Mouse (Mus musculus): ENCODE measurements around the gene Tmem234. TPM values are rescaled to one million over a fixed set of nuclear protein-coding genes. Genes with fewer than 3 reads are reported as not detected.

The Tmem234 gene
- polyA plus RNA-seq, 1 experiment from 2014 or later: 195 TPM

DNA sequence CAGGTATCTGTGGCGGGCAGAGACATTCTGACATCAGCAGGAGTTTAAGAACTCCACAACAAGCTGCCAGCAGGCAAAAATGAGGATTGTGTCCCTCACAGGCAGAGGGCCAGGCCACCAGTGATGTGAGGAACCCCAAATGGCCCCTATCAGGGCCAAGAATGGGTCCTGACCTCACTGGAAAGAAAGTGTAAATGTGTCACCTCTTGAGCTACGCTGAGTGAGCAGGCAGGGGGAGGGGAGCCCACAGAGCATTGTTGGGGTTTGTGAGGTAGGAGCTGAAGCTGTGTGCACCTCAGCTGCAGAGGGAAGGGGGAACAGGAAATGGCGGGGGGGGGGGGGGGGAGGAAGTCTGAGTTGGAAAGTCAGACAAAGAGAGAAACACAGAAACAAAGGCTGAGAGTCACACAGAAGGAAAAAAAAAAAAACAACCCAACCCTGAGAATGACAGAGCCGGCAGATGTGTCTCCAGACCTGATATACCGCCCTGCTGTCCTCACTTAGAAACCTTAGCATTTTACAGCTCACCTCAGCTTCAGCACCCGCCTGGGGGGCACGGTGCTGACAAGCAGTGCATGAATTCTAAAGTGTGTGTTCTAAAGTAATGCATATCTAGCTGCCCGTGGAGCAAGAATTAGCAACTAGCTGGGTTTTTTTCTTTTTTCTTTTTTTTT, 25.2 kb upstream of the Tmem234 start:
- ATAC-seq (ENCODE audit: low FRiP score) (no peak), DNase-seq (ENCODE audit: low spot score) (no peak)
- Histone ChIP-seq H3K4me3 (ENCODE audit: low read depth, low read length) (no peak overlapping the region), H3K27me3 (ENCODE audit: control insufficient read depth, insufficient read depth, low read length) (no peaks in the 10 kb centered on the region), H3K4me2 (replicated peaks; ENCODE audit: low read depth, low read length) (no peak overlapping the region), H3K27ac (ENCODE audit: low read depth, low read length) (no peak overlapping the region), H3K36me3 (ENCODE audit: control insufficient read depth, insufficient read depth, low read length) (no peaks in the 10 kb centered on the region), H3K4me1 (replicated peaks; ENCODE audit: control insufficient read depth, insufficient read depth, low read length) (0 out of 2 replicates have a peak, but pooled peaks cover 2% of the 10 kb centered on the region), H3K9me3 (ENCODE audit: control insufficient read depth, low read length) (no peaks in the 10 kb centered on the region), H3K9ac (ENCODE audit: low read depth, low read length) (no peak overlapping the region)
- WGBS: 59% methylated on average over 7 of the region's 8 CpGs

DNA sequence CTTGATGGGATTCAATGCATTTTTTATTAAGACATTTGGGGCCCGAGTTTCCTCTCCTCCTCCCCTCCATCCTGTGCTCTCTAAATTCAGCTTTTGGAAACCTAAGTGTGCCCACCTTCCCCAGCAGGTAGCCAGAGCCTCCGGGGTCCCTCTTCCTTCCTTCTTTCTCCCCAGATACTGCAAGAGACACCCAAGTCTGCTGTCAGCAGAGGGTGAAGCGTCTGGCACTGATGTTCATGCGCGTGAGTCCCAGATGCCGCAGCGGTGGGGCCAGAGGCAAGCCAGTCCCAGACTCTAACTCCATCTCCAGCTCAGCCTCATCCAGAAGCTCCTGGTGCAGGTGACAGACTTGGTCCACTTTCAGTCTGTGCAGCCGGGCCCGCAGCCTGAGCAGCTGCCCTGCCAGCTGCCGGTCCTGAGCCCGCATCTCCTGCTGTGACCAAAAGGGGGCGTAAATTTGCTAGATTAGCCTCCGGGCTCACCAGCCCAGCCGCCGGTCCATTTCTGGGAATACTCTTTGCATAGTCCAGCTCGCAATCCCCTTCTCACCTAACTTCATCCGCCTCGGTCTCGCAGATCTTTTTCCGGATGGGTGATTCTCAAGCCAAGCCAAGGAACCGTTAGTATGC, 23.5 kb upstream of the Tmem234 start:
- ATAC-seq (ENCODE audit: low FRiP score): no peak
- Histone ChIP-seq H3K9ac (ENCODE audit: low read depth, low read length) (0 out of 2 replicates have a peak overlapping the region, but pooled peaks have one; percentile 19), H3K27me3 (ENCODE audit: control insufficient read depth, insufficient read depth, low read length) (no peaks in the 10 kb centered on the region), H3K4me1 (replicated peaks; ENCODE audit: control insufficient read depth, insufficient read depth, low read length) (0 out of 2 replicates have a peak, but pooled peaks cover 2% of the 10 kb centered on the region), H3K4me3 (ENCODE audit: low read depth, low read length) (no peak overlapping the region), H3K4me2 (replicated peaks; ENCODE audit: low read depth, low read length) (no peak overlapping the region), H3K9me3 (ENCODE audit: control insufficient read depth, low read length) (no peaks in the 10 kb centered on the region), H3K27ac (ENCODE audit: low read depth, low read length) (no peak overlapping the region), H3K36me3 (ENCODE audit: control insufficient read depth, insufficient read depth, low read length) (no peaks in the 10 kb centered on the region)
- peak; percentile 78 for DNase-seq (ENCODE audit: low spot score)
- WGBS: 35% methylated on average over 21 of the region's 21 CpGs

DNA sequence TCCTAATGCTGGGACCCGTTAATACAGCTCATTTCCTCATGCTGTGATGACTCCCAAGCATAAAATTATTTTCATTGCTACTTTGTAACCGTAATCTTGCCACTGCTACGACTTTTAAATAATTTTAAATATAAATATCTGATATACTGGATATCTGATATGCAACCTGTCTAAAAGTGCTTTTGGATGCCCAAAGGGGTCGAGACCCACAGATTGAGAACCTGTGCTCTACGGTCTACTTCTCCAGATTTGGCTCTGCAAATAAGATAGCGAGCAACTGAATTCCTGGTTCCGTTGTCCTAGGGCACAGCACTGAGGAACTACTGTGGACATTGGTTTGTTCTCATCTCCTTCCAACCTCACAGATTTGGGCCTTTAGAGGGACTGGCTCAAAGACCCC, 22.8 kb upstream of the Tmem234 start:
- H3K27me3 ChIP-seq (ENCODE audit: control insufficient read depth, insufficient read depth, low read length): no peaks in the 10 kb centered on the region
- H3K4me3 ChIP-seq (ENCODE audit: low read depth, low read length): no peak overlapping the region
- H3K9me3 ChIP-seq (ENCODE audit: control insufficient read depth, low read length): no peaks in the 10 kb centered on the region
- H3K4me2 ChIP-seq (replicated peaks; ENCODE audit: low read depth, low read length): no peak overlapping the region
- ATAC-seq (ENCODE audit: low FRiP score): no peak
- no peak overlapping the region for H3K9ac ChIP-seq (ENCODE audit: low read depth, low read length)
- 0 out of 2 replicates have a peak, but pooled peaks cover 2% of the 10 kb centered on the region for H3K4me1 ChIP-seq (replicated peaks; ENCODE audit: control insufficient read depth, insufficient read depth, low read length)
- 83% methylated on average over 7 of the region's 7 CpGs for WGBS
- H3K27ac ChIP-seq (ENCODE audit: low read depth, low read length): no peak overlapping the region
- no peak for DNase-seq (ENCODE audit: low spot score)
- H3K36me3 ChIP-seq (ENCODE audit: control insufficient read depth, insufficient read depth, low read length): no peaks in the 10 kb centered on the region

DNA sequence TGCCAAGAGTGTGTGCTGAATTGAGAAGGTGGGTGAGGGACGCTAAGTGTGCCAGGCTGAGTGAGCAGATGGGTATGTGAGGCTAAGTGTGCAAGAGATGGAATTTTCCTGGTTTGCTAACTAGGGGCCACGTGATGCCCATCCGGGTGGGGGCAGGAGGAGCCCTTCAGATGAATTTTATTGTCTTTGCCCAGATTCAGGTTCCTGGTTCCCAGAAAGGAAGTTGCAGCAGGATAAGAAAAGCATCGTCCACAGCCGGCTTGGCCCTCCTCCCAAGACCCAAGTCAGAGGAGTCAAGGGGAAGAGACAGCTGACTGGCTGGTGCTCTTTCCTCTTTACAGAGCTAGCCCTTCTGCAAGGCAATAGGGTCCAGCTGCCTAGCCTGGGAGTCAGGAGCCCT, 22.0 kb upstream of the Tmem234 start, which contains the start of gene Fam167b:
Gene Fam167b, minus strand, starts transcription at position 84 of the 400 bp plus-strand sequence.
- H3K9me3 ChIP-seq (ENCODE audit: control insufficient read depth, low read length): no peaks in the 10 kb centered on the region
- no peaks in the 10 kb centered on the region for H3K36me3 ChIP-seq (ENCODE audit: control insufficient read depth, insufficient read depth, low read length)
- no peak within 1 kb of the TSS for H3K4me2 ChIP-seq (replicated peaks; ENCODE audit: low read depth, low read length)
- H3K4me3 ChIP-seq (ENCODE audit: low read depth, low read length): no peak within 1 kb of the TSS
- no peak within 1 kb of the TSS for H3K27ac ChIP-seq (ENCODE audit: low read depth, low read length)
- H3K4me1 ChIP-seq (replicated peaks; ENCODE audit: control insufficient read depth, insufficient read depth, low read length): 0 out of 2 replicates have a peak, but pooled peaks cover 2% of the 10 kb centered on the region
- no peaks in the 10 kb centered on the region for H3K27me3 ChIP-seq (ENCODE audit: control insufficient read depth, insufficient read depth, low read length)
- DNase-seq (ENCODE audit: low spot score): no peak
- 91% methylated on average over 5 of the region's 5 CpGs for WGBS
- ATAC-seq (ENCODE audit: low FRiP score): no peak
- H3K9ac ChIP-seq (ENCODE audit: low read depth, low read length): no peak within 1 kb of the TSS

DNA sequence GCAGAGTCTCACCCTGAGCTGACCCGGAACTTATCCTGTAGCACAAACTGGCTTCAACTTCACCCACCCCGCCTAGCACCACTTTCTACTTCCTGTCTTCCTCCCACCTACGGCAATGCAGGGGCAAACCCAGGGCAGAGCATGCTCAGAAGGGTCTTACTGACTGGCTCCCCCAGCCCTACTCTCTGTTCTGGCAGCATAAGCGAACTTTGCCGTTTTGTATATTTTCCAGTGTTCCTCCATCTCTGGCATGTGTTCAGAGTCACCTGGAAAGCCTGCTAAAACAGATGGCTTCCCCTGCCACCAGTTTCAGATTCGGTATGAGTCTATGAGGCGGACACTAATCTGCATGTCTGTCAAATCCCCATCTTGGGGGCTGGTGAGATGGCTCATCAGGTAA, 20.1 kb upstream of the Tmem234 start:
- H3K27ac ChIP-seq (ENCODE audit: low read depth, low read length): no peak overlapping the region
- DNase-seq (ENCODE audit: low spot score): no peak

DNA sequence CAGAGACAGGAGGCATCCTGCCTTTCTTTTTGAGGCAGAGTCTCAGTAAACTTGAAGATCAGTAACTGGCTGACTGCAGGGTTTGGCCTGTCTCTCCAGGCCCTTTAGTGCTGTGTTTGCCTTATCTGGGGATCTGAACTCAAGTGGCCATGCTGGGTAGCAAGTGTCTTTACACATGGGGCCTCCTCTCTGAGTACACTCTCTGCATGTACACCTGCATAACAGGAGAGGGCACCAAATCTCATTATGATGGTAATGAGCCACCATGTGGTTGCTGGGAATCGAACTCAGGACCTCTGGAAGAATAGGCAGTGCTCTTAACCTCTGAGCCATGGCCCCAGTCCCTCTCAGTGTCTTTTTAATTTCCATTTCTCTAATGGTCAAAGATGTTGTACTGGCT, 18.2 kb upstream of the Tmem234 start:
- ATAC-seq (ENCODE audit: low FRiP score) (no peak), DNase-seq (ENCODE audit: low spot score) (no peak)
- Histone ChIP-seq H3K4me1 (replicated peaks; ENCODE audit: control insufficient read depth, insufficient read depth, low read length) (no peaks in the 10 kb centered on the region), H3K4me2 (replicated peaks; ENCODE audit: low read depth, low read length) (no peak overlapping the region), H3K4me3 (ENCODE audit: low read depth, low read length) (no peak overlapping the region), H3K9ac (ENCODE audit: low read depth, low read length) (no peak overlapping the region), H3K27ac (ENCODE audit: low read depth, low read length) (no peak overlapping the region), H3K9me3 (ENCODE audit: control insufficient read depth, low read length) (no peaks in the 10 kb centered on the region), H3K36me3 (ENCODE audit: control insufficient read depth, insufficient read depth, low read length) (no peaks in the 10 kb centered on the region), H3K27me3 (ENCODE audit: control insufficient read depth, insufficient read depth, low read length) (no peaks in the 10 kb centered on the region)
- WGBS: 81% methylated on average over 1 of the region's 1 CpGs

More for the DNA sequence above, 20.1 kb upstream of the Tmem234 start:
- H3K27me3 ChIP-seq (ENCODE audit: control insufficient read depth, insufficient read depth, low read length): no peaks in the 10 kb centered on the region
- no peaks in the 10 kb centered on the region for H3K9me3 ChIP-seq (ENCODE audit: control insufficient read depth, low read length)
- ATAC-seq (ENCODE audit: low FRiP score): no peak
- H3K9ac ChIP-seq (ENCODE audit: low read depth, low read length): no peak overlapping the region
- no peak overlapping the region for H3K4me2 ChIP-seq (replicated peaks; ENCODE audit: low read depth, low read length)
- H3K36me3 ChIP-seq (ENCODE audit: control insufficient read depth, insufficient read depth, low read length): no peaks in the 10 kb centered on the region
- WGBS: 80% methylated on average over 7 of the region's 7 CpGs
- 0 out of 2 replicates have a peak, but pooled peaks cover 2% of the 10 kb centered on the region for H3K4me1 ChIP-seq (replicated peaks; ENCODE audit: control insufficient read depth, insufficient read depth, low read length)
- H3K4me3 ChIP-seq (ENCODE audit: low read depth, low read length): no peak overlapping the region

DNA sequence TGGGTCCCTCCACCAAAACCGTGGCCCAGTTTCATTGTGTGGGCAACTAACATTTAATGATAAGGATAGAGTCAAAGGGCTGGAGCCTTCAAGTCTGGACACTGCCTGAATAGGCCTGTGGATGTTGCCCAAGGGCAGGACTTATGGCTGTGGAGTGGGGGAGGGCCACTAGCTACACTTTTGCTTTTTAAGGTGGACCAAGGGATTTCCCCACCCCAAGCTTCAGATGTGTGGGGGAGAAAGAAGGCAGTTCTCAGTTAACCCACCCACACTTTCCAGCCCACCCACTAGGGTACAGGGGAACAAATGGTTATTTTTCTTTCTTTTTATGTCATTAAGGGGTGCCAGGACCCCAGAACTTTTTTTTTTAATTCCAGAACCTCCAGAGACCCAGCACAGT, 16.1 kb upstream of the Tmem234 start:
- Histone ChIP-seq H3K9ac (ENCODE audit: low read depth, low read length) (no peak overlapping the region), H3K27ac (ENCODE audit: low read depth, low read length) (no peak overlapping the region), H3K27me3 (ENCODE audit: control insufficient read depth, insufficient read depth, low read length) (no peaks in the 10 kb centered on the region), H3K4me2 (replicated peaks; ENCODE audit: low read depth, low read length) (peak overlapping the region; percentile 47), H3K9me3 (ENCODE audit: control insufficient read depth, low read length) (no peaks in the 10 kb centered on the region), H3K4me3 (ENCODE audit: low read depth, low read length) (no peak overlapping the region), H3K36me3 (ENCODE audit: control insufficient read depth, insufficient read depth, low read length) (no peaks in the 10 kb centered on the region), H3K4me1 (replicated peaks; ENCODE audit: control insufficient read depth, insufficient read depth, low read length) (no peaks in the 10 kb centered on the region)
- WGBS: 70% methylated on average over 1 of the region's 1 CpGs
- no peak for DNase-seq (ENCODE audit: low spot score)
- no peak for ATAC-seq (ENCODE audit: low FRiP score)

DNA sequence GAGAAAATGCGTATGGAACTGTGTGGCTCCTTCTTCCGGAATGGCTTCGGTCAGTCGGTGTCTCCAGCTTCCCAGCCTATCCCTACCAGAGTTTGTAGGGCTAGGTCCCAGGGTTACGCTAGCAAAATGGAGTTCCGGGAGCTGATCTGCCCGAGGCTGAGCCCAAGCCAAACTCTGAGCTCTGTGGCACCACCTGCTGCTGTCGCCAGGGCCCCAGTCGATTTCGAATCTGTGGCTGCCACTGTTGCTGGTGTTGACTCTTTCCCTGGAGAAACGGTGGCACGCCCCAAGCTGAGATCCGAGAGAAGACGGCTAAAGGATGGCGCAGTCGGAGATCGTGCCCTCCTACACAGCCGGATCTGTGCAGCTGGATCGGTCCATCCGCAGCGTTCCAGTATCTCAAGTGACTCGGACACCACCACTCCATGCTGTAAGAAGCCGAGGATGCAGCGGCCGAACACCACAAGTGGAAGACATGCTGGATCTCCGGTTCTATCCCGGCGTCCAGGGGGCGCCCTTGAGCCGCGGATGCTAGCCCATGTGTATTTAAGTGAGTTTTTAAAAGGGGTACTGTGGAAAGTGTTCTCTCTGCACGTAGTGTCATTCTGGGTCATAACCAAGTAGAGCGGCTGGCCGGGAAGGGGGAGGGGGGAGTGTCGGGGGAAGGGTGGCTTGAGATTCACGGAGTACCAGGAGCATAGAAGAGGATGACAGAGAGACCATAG, 15.4 kb upstream of the Tmem234 start:
- no peaks in the 10 kb centered on the region for H3K4me1 ChIP-seq (replicated peaks; ENCODE audit: control insufficient read depth, insufficient read depth, low read length)
- no peak overlapping the region for H3K27ac ChIP-seq (ENCODE audit: low read depth, low read length)
- no peaks in the 10 kb centered on the region for H3K9me3 ChIP-seq (ENCODE audit: control insufficient read depth, low read length)
- WGBS: 3% methylated on average over 36 of the region's 36 CpGs
- DNase-seq (ENCODE audit: low spot score): peak; percentile 89
- peak overlapping the region; percentile 47 for H3K4me2 ChIP-seq (replicated peaks; ENCODE audit: low read depth, low read length)
- no peaks in the 10 kb centered on the region for H3K27me3 ChIP-seq (ENCODE audit: control insufficient read depth, insufficient read depth, low read length)
- H3K36me3 ChIP-seq (ENCODE audit: control insufficient read depth, insufficient read depth, low read length): no peaks in the 10 kb centered on the region
- peak; percentile 47 for ATAC-seq (ENCODE audit: low FRiP score)
- peak overlapping the region; percentile 31 for H3K4me3 ChIP-seq (ENCODE audit: low read depth, low read length)
- peak overlapping the region; percentile 1; the same call in 1 of the 2 replicates for H3K9ac ChIP-seq (ENCODE audit: low read depth, low read length)

Measured in hindbrain, embryonic 11.5 days (tissue).